Mouse (Mus musculus) heart, adult 9 months (tissue): ENCODE results near the gene Itgav.
"Not testable (repeated sequence)": the region's sequence is repeated elsewhere in the genome, so short reads cannot be mapped to it uniquely, and the experiment has no call there.

ENCODE experiments used
- DNase-seq, 2 experiments: peaks; one replicate each; pipeline ENCODE4 v3.0.0; 2022; ENCODE audit warnings: low spot score in 2 of 2

Gene Itgav

DNA sequence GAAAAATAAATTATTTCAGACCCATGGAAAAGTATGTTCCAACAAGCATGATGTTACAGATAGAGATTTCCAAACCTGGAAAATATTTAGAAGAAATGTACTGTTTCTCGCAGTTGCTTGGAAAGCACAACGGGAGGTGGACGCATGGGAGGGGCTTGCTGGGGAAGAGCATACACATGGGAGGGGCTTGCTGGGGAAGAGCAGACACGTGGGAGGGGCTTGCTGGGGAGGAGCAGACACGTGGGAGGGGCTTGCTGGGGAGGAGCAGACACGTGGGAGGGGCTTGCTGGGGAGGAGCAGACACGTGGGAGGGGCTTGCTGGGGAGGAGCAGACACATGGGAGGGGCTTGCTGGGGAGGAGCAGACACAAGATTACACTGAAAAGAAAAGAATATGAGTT lies 10.9 kb upstream of the Itgav start:
- not testable (repeated sequence) for DNase-seq

DNA sequence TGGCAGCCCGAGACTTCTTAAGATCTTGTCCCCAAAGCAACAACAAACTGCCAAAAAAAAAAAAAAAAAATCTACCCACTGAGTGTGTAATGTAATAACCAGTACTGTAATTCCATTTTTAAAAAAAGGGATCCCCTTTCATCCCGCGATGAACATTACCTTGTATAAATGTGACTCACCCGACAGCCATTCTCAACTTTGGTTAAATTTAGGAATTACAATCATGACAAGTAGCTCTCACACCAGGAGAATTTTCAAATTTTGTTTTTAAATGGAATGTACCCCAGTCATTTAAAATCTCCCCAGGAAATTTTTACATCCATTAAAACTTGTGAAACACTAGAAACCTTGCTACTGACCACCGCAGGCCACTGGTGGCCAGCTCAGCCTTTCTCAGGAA lies 10.3 kb upstream of the Itgav start:
- DNase-seq = no peak

DNA sequence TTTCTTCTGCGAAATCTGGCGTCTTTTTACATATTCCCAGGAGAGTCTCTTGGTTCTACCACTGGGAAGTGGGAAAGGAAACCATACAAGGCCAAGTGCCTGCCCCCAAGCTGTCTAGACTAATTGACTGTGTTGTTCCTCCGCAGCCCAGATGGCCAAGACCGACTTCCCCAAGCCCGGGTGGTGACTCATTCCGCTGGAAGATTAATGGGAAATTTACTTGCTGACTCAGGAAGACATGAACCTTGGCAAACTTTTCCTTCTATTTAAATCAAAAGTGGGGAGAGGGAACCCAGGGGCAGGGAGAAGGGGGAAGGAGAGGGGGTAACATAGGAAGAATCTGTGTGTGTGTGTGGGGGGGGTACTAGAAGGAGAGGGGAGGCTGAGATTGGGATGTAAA lies 9.4 kb upstream of the Itgav start:
- peak; percentile 89 to 90 for DNase-seq

- no peak for DNase-seq
Measured at GRCm38 (mm10) chr2:83718341-83718740, 5.9 kb upstream of the Itgav start.

DNA sequence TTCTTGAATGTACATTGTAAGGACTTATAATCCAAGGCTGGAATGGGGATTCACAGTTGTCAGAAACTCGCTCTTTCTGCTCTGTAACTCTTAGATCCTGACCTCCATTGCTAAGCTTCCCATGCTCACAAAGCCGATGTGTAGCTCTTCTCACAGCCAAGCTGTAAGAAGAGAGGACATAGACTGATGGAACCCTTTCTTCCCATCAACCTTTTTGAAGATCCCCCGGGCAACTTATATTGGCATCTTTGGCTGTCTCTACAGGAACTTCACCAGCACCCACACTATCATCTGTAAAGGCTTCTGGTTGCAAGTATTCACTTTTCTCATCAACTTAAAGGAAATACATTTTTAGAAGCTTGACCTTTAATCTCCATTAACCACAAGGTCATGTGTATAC lies 2.6 kb upstream of the Itgav start:
- DNase-seq = no peak

- no peak for DNase-seq
Measured at GRCm38 (mm10) chr2:83722936-83723335, 1.3 kb upstream of the Itgav start.

- DNase-seq = no peak
Measured at GRCm38 (mm10) chr2:83723346-83723745, 851 bp upstream of the Itgav start.

DNA sequence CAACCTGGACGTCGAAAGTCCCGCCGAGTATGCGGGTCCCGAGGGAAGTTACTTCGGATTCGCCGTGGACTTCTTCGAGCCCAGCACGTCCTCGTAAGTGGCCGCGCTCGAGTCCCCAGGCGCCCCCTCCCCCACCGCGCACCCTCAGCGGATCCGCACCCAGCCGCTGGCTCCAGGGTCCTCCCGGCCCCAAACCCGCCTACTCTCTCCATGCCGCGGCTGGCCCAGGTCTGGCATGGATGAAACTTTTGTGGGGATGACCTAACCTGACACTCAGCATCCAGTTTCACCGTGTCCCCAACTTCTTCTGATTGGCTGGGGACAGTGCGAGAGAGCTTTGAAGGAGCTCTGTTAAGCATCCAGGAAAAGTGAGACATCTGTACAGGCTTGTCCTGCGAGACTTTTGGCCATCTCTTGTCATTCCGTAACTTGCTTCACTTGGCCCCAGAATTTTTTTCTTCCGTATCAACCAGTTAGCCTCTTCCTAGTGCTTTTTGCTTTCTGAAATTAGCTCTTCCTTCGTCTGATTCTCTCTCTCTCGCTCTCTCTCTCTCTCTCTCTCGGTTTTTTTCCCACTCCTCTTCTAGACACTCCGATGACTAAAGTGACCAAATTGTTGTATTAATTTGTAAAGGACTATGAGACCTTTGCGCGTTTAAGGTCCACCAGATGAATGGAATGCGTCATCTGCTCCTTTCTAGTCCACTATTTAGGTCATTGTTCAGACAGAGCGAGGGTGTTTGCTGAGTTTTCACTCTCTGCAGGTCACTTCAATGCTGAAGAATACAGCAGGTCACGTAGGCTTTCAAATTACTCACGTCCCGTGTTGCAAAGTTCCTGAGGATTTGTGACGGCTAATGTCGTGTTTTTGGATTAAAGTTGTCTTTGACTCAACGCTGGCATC lies 882 bp downstream of the Itgav start:
- DNase-seq = peak; percentile 55 to 57

GRCm38 (mm10) chr2:83725796-83726195 lies 1.6 kb downstream of the Itgav start:
- no peak for DNase-seq

DNA sequence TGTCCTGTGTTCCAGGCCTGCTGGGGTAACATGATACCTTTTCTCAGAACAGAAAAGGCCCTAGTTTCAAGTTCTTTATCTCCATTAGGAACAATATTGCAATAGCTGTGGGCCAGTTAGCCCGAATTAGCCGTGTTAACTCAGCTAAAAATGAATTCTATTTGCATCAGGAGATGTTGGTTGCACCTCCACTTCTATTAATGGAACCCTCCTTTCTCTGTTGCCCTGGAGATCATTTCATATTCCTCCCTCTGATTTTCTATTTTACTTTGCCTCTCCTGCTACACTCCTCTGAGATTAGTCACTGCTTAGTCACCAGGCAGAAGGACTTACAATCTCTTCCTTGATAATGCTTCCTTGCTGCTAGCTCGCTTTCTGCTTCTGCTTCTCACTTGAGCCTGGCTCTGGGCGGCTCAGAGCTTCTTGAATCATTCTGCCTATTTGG lies 4.1 kb downstream of the Itgav start:
- DNase-seq = peak in 1 of 2 experiments; percentile 32

GRCm38 (mm10) chr2:83729339-83729738 lies 5.1 kb downstream of the Itgav start:
- peak; percentile 83 to 88 for DNase-seq

DNA sequence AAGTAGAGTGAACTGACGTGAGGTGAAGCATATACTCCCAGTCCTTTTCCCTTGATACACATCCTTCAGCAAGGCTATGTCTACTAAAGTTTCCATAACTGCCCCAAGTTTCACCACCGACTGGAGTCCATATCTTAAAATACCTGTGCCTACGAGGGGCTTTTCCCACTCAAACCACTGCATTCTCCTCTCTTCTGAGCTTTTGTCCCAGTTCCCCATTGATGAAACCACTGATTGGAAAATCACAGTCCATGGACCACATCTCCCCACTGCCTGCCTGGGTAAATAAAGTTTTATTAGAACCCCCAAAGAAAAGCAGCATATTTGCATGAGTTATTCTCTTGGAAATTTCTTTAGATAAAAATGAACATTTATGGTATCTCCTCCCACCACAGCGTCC lies 8.7 kb downstream of the Itgav start:
- DNase-seq = no peak

DNA sequence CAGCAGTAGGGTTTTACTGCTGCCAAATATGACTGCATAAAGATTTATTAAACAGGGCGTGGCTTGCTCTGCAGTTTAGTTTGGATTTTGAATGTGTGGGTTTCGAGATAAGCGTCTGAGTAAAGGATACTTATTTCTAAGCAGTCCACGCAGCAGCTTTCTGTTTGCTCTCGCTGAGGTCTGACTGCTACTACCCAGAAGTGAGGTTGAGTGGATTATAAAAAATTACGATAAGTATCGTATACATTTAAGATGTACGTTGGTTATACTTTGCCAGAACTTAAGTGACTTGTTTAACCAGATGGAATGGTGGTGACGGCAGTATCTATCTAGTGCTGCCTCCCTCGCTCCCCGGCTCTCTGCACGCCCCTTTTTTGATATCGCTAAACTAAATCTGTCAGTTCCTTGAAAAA lies 9.8 kb downstream of the Itgav start:
- no peak for DNase-seq

DNA sequence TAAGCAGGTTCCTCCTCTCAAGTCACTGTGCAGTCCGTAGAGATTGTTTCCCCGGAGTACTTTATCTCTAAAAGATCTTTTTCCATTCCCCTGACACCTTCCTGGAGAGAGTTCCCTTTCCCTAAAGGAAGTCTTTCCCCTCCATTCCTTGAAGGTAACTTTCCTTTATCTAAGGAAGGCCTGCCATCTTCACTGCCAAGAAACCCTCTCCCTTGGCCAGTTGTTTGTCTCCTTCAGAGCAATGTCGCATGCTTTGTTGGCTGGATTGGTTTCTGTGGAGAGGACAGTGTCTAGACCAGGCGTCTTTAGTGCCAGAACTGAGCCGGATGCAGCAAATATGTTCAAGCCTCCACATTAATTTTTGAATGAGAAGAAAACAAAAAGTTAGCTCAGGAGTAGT lies 11.1 kb downstream of the Itgav start:
- DNase-seq = no peak

GRCm38 (mm10) chr2:83736836-83737235 lies 12.6 kb downstream of the Itgav start:
- no peak for DNase-seq

DNA sequence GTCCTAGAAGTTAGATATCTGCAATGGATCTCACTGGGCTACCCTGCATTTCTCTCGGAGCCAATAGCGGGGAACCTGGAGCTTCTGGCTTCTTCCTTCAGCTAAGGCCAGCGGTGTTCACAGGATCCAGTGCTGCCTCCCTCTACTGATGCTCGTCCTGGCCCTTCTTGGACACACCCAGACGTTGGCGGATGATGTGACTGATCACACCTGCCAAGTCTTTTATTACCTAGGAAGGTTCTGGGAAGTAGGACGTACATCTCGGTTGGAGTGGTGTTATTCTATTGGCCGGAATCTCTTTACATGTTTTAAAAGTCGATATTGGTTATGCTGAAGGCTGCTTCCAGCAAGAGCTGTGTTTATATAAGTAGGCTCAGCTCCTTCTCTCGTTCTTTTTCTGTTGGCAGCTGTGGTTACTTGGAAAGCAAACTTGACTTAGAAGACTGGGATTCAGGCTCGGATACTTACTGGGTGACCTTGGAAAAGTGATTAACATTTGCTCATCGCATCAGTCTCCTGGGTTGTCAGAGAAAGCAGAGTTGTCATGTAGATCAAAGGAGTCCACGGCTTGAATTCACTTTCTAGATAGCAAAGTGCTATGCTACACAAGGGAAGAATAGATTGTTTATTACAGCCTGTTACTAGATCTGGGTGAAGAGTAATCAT lies 14.5 kb downstream of the Itgav start:
- no peak for DNase-seq

GRCm38 (mm10) chr2:83739461-83740124 lies 15.4 kb downstream of the Itgav start:
- no peak for DNase-seq

- no peak for DNase-seq
Measured at GRCm38 (mm10) chr2:83740601-83741031, 16.4 kb downstream of the Itgav start.

DNA sequence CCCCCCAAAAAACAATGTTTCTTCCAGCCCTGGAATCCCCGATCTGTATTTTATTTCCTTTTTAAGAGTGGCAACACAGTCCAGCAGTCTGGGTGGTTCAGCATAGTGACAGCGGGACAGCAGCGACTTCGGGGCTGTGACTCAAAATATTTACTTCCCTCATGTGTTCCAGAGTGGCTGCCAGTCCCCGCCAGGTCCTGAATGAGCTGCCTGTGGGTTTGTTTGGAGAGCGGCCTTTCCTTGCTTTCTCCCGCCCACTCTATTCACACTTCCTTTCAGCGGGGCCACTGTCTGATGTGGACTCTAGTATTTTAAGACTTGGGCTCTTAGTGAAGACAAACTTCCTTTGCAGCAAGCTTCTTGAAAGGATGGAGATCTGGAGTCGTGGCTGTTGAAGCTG lies 18.0 kb downstream of the Itgav start:
- peak; percentile 26 to 33 for DNase-seq

GRCm38 (mm10) chr2:83742836-83743235 lies 18.6 kb downstream of the Itgav start:
- no peak for DNase-seq

DNA sequence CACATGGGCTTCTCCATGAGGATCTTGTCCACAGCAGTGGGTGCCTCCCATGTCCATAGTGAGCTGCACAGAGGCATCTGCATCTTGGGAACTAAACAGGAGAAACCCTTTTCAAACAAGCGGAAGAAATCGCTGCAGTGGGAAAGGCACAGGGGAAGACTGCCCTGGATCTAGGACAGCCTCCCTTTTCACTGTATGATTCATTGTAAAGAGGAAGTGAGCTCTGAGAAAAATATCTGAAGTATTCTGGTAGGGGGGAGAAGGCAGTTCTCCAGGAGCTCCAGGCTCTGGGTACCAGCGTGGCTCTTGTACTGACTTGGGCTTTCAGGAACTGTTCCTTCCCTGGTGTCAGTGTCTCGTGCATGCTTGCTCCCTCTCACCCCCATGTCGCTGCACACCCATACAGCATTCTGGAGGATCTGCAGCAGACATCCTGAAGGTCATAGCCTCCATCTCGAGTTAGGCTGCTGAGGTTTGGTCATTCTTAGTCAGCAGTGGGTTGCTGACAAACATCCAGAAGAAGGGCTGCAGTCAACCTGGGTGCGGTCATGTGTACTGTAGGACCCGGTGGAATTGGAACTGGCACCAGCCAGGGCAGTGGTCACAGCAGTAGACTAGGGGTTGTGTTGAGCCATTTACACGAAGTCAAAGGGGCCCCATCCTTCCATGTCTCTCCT lies 20.2 kb downstream of the Itgav start:
- no peak for DNase-seq

DNA sequence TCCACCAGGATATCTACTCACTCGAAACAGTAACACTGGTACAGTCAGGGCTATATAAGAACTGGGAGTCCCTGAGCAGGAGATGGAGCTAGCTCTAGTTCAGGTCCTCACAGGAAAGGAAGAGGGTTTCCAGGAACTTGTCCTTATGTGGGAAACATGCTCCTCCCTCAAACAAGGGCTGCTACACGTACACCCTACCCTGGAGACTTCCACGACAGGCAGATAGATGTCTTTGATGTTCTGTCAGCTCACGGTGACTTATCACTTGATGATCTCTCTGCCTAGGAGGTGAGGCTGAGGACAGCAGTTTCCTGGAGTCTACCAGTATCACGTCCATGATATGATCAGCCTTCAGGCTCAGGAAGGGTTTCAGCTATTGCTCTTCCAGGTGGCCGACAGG lies 21.1 kb downstream of the Itgav start:
- DNase-seq = no peak
